Mouse (Mus musculus) liver, embryonic 14.5 days (tissue): ENCODE results near the gene Vav1.

Source experiments
- CTCF ChIP-seq: IDR thresholded peaks from 2 replicates; pipeline ENCODE4 v1.5.1; 2016; ENCODE audit warnings: antibody characterized with exemption, low read depth, control low read depth
- EP300 ChIP-seq: IDR thresholded peaks from 2 replicates; pipeline ENCODE4 v1.6.1; 2016; ENCODE audit warnings: antibody characterized with exemption, low read depth

DNA sequence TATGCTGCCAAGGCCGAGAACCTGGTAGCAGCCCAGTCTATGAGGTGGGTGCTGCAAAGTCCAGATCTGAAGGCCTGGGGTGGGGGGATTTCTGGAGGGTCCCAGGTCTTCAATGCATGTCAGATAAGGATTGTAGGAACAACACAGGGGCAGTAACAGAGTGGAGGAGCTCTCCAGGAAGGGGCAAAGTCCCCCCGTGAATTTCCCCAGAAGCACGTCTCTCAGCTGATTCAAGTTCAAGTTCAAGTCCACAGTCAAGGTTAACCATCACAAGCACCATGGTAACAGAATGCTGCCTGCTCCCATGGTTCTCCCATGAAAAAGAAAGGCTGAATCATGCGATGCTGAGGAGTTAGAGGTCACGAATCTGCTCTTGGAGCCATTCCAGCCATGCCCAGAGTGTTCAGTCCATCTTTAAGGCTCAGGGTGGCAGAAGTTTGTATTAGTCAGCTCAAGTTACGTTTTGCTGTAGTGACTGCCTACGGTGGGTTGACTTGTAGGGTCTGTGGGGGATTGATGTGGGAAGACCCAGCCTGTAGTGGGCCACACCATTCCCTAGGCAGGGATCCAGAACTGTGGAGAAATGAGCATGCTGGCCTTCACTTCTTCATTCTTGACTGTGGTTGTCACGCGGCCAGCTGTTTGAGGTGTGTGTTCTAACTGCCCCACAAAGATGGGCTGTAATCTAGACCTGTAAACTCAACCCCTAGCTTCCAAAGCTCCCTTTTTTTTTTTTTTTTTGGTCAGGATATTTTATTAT, 55.3 kb downstream of the Vav1 start:
- no peak for TF ChIP-seq EP300
- TF ChIP-seq CTCF: no peak
